Mouse (Mus musculus): Measurements from ENCODE around the gene Gm5901.
"Not testable (repeated sequence)": the region's sequence is repeated elsewhere in the genome, so short reads cannot be mapped to it uniquely, and the experiment has no call there.

The Gm5901 gene

DNA sequence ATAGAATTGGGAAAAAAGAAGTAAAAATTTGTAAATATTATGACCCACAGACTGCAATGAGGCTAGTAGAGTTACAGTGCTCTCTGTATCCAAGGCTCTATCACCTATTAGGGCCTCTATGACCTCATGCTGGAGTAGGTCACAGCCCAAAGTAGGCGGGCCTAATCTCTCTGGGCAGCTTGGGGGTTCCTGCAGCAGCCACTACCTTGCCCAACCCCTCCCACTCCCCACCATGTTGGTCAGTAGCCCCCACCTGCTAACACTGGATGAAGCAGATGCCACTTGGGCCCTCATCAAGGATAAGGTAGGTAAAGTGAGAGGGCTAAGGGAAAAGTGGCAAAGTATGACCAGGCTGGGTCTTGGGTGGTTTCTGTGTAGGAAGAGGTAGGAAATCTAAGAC lies at the start of gene Gm5901:
Gene Gm5901, plus strand, starts transcription at position 173 of the 400 bp plus-strand sequence.
- DNase-seq: no peak

DNA sequence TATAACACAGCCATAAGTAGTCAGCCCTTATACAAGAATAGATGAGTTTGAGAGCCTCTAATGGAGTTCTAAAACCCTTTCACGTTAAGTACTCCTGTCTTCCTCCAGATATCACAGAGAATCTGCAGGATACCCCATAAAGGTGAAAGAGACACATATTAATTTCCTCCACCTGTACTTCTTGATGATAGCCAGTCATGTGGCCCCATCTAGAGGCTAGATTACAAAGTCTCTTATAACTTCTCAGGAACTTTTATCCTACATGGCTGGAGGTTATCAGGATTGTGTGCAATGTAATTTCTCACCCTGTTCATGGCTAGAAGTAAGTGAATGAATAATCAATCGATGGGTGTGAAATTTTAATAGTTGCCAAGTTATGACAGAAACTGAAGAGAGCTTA lies 49.5 kb upstream of the Gm5901 start:
- DNase-seq: no peak

DNA sequence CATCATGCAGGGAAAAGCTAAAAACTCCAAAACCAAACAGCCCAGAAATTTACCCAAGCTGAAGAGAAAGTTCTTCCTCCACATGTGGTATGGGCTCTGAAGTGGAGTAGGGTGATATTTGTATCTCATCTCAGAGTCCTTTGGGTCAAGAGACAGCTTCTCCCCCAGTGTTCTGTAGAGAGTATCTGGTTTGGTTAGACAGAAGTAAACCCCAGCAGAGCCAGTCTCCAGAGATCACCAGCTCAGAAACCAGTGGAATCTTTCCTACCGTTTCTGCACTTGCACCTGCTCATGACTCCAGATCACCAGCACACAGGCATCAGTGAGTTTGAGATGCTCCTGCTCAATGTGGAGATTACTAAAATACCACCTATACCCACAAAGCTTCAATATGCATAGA lies 40.8 kb upstream of the Gm5901 start, which contains the start of gene Olfr690:
Gene Olfr690, minus strand, starts transcription at position 101 of the 400 bp plus-strand sequence.
- DNase-seq: no peak

DNA sequence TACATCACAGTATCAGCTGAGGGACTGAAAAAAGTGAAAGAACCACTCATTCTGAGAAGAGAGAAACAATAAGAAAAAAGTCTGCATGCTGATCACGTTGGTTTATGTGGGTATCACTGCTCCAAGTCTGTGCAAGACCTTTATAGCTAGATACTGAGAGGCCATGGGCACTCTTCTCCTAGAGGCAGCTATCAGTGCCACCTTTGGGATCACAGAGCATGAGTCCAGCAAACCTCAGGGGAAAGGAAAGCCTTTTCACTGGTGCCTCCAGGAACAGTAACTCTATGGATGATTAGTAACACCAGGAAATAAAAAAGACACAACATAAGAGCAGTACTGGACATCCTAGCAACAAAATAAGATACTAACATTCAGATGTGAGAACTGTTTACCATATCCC lies 32.7 kb upstream of the Gm5901 start, which contains the start of gene Olfr691:
Gene Olfr691, minus strand, starts transcription at position 101 of the 400 bp plus-strand sequence.
- DNase-seq: no peak

DNA sequence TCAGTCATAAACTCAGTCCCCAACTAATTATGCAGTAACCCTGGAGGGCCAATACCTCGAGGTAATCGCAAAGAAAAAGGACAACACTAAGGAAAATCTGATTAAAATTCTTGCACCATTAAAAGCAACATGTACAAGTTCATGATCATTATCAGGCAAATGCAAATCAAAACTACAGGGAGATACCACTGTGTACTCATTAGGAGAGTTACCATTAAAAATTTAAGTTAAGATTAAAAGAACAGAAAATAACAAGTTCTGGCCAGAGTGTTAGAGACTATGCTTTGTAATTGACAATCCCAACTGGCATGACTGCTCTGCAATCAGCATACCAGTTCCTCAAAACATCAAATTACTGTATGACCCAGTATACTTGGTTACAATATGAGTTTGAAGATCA lies 32.1 kb upstream of the Gm5901 start:
- no peak for DNase-seq

DNA sequence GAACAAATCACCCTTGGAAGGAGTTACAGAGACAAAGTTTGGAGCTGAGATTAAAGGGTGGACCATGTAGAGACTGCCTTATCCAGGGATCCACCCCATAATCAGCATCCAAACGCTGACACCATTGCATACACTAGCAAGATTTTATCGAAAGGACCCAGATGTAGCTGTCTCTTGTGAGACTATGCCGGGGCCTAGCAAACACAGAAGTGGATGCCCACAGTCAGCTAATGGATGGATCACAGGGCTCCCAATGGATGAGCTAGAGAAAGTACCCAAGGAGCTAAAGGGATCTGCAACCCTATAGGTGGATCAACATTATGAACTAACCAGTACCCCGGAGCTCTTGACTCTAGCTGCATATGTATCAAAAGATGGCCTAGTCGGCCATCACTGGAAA lies 18.8 kb upstream of the Gm5901 start:
- not testable (repeated sequence) for DNase-seq

DNA sequence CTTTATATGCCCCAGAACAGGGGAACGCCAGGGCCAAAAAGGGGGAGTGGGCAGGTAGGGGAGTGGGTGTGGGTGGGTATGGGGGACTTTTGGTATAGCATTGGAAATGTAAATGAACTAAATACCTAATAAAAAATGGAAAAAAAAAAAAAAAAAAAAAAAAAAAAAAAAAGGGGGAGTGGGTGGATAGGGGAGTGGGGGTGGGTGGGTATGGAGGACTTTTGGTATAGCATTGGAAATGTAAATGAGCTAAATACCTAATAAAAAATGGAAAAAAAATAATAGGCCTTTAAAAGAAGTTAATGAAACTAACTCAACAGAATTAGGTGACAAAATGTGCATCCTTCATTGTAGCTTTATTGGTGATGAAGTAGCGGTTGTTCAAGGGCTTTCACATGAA lies 18.4 kb upstream of the Gm5901 start:
- not testable (repeated sequence) for DNase-seq

DNA sequence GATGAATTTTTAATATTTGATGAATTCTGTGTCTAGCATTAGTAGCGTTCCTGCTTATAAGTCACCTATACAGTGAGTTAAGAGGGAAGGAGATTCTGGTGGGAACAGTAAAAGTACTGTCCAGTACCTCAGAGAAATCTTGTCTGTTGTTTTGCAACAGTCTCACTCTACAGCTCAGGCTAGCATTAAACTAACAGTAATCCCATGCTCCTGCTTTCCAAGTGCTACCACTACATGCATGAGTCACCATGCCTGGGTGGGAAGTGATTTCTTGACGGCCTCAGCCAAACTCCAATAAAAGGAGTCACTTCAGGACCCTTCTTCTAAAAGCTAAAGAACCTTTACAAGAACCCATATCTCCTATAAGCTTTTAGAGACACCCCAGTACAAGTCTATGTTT lies 13.1 kb upstream of the Gm5901 start:
- no peak for DNase-seq

DNA sequence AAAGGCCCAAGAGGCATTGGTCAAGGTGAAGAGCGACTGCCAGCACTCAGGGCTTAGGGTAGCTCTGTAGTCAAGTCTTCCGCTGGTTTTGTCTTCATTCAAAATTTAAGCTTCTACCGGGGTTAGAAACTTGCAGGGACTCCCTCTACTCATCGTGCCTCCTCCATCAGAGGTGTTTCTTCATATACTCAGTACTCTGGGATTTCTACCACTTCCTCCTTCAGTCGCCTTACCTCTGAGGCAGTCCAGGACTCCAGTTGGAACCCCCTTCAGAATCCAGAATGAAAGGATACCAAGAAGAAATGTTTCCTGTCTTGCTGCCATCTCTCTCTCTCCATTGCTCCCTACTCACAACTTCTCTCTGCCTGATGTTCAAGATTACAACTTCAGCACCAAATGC lies 7.6 kb upstream of the Gm5901 start:
- DNase-seq: no peak

DNA sequence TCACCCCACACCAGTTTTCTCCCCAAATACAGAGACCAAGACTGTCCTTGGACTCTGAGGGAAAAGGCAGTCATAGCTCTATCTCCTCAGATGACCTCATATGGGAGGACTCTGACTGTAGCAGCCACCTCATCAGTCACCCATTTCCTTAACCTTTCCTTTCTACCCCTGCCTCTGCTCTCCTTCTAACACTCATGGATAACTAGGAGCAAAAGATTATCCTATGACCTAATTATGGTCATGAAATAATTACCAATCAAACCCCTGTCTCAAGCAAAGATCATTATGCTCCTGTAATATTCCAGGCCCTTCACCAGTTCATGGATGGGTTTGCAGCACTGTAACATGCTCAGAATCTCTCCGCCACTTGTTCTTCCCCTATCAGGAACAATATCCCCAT lies 6.9 kb upstream of the Gm5901 start, which contains the start of gene Olfr692:
Gene Olfr692, plus strand, starts transcription at position 301 of the 400 bp plus-strand sequence.
- DNase-seq: no peak

DNA sequence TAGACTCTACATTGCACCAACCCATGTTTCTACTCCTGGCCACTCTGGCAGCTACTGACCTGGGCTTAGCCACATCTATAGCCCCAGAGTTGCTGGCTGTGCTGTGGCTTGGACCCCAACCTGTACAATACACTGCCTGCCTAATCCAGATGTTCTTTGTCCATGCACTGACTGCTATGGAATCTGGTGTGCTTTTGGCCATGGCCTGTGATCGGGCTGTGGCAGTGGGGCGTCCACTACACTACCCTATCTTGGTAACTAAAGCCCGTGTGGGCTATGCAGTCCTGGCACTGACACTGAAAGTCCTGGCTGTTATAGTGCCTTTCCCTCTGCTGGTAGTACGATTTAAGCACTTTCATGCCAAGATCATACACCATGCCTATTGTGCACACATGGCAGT lies 6.3 kb upstream of the Gm5901 start:
- DNase-seq: no peak

DNA sequence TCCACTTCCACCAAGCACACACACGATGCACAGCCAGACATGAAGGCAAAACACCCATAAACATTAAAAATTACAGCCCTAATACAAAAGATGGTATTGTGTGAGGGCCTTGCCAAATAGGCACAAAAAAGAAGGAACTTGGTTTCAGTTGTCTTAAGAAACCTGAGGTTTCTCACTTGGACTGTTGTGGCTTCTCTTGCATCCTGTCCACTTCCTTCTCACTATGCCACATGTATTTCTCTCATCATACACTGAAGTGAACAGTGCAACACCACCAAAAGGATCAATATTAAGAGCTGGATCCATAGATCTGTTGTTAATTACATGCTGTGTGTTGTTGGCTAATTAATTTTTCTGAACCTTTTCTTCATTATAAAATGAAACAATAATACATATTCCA lies 1.9 kb upstream of the Gm5901 start:
- DNase-seq: no peak

DNA sequence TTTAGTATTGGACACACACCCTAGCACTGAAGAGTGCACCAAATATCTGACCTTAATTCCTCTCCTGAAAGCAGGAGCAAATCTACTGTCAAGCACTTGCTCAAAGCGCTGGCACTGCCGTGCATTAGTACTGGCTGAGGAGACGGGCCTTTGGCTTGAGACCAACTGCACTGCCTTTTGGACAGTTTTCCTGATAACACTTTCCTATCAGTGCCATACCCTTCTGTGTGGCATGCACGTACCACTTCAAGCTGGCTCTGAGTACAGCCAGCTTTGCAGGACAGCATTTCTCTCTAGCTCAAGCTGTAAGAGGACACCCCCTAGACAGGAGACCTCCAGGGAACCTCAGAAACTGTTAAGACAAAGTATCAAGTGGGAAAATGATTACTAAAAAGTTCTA lies 1.3 kb upstream of the Gm5901 start:
- no peak for DNase-seq

DNA sequence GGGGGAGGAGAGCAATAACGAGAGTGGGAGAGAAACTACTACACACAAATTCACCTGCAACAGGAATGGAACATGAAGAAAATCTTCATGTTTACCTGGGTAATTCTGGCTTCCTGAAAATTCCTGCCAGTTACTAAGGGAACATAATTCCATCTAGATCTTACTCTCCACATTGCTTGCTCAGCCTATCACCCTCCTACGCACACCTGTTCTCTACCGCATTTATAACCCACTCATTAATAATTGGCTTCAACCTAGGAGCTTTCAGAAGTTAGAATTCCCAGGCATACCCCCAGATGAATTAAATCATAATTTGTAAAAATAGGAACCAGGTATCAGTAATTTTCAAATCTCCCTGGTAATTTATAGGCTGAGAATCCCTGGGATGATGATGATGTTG lies 862 bp upstream of the Gm5901 start:
- no peak for DNase-seq

DNA sequence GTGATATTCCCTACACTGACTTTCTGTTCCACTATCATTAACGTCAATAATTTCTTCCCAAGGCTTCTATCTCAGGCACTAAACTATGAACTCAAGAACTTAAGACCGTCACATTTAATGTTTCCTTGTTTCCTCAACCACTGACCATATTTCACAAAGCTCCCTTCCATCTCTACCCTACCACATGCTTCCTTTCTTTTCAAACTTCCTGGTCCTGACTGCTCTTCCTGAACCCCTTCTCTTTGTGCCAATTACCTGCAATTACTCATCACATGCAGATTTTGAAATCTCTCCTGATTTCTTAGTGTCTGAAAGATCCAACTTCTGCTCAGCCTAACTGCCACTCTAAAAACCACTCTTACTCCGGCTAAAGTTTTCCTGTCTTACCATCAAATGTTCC lies 5.5 kb downstream of the Gm5901 start:
- DNase-seq: no peak

DNA sequence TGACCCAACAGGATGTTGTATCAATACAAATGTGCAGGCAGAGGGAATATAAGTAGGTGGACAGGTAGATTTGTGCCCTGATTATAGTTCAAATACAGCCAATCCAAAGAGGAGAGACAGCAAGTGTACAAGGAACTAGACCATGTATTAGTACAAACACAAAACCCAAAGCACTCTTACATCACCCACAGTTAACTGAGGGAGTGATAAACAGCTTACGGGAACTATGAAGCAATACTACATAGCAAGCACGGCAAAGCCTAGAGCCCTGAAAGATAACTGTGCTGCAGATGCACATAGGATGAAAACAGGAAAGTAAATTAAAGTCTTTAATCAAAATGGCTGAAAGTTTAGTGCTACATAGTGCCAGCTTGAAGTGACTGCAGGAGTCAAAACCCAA lies 12.9 kb downstream of the Gm5901 start:
- no peak for DNase-seq

DNA sequence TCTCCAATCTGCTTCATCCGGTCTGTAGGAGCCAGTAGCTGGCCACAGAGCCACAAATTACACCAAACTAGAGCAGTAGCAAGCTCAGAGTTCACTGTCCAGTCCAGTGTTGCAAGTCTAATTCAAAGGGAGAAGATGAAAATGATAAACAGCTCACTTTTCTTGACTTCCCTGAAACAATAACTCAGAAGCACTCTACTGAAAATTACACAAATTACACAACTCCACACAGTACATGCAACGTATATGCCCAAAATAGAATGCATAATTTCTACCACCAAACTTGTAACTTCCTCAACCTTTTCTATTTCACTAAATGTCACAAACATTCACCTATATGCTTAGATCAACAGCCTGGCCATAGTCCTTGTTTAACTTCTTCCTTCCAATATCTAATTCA lies 15.4 kb downstream of the Gm5901 start:
- DNase-seq: no peak

DNA sequence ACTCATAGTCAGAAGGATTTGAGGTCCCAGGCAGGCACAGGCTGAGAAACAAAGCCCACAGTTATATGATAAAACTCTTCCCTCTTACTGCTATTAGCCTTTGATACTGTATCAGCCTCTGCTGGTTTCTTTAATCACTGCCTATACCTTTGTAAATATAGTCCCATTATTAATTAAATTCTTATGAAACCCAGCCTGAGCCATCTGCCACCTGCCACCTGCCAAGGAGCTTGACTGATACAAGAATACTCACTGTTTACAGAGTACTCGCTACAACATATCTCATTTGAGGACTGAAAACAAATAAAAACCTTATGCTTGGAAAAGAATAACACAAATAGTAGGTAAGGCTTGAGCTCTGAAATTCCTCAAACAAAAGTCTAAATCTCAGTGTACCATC lies 19.8 kb downstream of the Gm5901 start:
- no peak for DNase-seq

DNA sequence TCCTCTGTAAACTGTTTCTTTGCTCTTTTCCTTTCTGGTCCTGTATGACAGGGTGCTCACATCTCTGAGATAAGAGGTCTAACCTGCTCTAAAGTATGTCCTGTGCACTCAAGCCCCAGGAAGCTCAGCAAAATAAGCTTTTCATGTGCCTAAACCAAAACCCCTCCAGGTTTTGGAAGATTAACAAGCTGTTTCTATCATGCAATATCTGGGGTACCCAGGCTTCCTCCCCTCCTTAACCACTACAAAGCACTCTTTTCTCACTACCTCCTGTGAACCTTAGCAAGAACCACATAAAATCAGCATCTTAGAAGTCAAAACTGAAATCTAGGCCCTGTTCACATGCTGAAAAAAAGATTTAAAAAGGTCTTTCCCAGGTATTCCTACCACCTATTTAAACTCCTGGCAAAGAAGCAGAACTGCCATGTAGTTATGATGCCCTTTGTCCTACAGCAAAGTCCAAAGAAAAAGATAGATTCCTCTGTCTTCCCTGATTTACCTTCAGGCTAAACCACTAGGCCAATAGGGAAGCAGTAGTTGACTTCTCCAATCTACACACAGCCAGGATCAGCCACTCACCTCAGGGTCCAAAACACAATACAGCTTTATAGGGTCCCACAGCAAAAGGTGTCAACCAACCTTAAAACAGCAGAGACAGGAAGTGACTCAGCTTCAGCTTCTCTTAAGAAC lies 20.4 kb downstream of the Gm5901 start:
- DNase-seq: peak; percentile 15

DNA sequence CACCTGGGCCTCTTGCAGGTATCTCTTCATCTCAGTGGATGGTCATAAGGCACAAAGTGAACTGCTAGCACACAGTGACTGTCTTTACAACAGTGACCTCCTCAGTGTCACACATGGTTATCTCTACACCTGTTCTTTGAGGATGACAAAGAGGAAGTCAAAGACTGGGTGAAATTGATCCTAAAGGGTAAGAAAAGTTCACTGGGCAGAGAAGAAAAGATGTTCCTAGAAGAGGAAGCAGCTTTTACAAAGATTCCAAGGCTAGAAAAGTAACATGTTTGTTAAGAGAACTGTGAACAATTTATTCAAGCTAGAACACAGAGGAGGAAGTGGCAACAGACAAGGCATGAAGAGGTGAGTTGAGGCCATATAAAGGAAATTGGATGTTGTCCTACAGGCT lies 21.3 kb downstream of the Gm5901 start:
- no peak for DNase-seq

DNA sequence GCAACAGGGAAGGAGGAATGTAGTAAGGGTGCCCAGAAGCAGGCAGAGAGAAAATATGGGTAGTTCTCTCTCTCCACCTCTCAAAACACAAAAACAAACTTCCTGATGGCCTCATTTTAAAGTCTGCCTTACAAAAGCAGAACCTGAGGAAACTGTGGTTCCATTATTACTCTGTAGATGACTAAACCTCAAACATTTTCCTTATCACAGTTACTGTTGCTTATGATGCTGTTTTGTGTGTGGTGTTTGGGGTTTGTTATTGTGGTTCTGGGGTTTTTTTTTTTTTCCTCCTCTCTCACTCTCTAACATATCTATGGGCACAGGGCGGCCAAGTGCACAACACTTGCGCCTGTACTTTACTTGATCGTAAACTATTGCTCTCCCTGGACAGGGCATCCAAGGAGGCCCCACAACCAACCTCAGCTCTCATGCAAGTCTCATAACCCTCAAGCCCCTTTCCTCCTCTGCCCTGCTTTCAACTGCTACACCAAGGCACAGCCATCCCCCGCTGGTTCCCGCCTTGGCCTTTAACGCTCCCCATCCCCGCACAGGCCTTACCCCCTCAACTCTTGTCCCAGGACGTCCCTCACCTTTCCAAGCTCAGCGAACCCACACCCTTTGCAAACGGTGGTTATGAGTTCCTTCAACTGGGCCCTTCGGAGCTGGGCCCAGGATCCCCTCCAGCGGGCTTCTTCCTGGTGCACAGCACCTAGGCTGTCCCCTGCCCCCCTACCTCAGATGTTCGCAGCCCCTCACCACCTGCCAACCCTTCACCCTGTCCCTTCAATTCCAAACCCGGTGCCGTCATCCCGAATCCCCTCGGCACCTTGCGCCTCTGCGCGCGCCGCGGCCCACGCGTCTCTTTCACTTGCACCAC lies 24.5 kb downstream of the Gm5901 start:
- no peak for DNase-seq

DNA sequence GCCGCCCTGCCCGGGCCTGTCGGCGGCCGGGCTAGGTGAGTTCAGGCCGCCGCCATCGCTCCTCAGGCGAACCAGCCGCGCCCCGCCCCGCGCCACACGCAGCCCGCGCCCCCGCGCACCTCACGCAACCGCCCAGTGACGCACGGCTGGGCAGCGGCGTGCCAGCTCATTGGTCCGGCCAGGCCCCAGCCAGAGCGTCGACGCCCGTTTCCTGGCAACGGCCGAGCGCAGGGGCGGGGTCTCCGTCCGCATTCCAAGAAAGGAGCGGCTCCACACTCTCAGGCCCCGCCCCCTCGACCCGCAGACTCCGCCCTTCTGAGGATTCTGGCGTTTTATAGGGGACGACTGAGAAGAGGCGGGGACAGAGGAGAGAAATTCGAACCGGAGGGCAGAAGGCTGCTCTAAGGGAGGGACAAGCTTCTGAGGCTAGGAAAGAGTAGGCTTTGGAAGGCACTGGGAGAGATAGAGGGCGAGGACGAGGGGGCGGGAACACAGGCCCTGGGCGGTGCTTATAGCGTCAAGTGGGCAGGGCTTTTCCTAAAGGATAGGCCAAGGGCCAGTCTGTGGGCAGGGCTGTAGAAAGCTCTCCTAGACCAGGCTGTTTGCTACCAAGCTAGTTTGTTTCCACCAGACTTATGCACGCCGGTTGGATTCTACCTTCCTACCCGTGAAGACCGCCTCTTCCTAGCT lies 25.2 kb downstream of the Gm5901 start, which contains the start of gene Fam160a2:
Gene Fam160a2, minus strand, starts transcription at position 120 of the 690 bp plus-strand sequence.
- peak; percentile 99 for DNase-seq

DNA sequence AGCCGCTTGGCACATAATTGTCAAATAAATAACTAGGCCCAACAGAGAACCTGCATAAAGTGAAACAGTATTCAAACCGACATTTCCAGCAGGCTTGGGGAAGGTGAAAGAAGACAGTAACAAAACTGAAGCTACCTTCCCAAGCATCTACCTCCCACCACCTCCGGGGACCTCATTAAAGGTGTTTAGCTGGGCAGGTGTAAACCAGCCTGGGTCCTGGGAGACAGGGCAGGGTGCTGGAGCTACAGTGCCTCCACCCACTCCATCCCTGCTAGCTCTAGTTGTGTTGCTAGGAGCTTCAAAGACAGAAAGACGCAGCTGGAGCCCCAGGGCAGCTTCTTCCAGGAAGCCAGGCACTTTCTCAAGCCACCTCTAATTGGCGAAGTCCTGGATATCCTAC lies 29.4 kb downstream of the Gm5901 start, which contains the start of gene Cnga4:
Gene Cnga4, plus strand, starts transcription at position 301 of the 400 bp plus-strand sequence.
- DNase-seq: no peak
